Mouse (Mus musculus): ENCODE results near the gene Ddx3x.

DNA sequence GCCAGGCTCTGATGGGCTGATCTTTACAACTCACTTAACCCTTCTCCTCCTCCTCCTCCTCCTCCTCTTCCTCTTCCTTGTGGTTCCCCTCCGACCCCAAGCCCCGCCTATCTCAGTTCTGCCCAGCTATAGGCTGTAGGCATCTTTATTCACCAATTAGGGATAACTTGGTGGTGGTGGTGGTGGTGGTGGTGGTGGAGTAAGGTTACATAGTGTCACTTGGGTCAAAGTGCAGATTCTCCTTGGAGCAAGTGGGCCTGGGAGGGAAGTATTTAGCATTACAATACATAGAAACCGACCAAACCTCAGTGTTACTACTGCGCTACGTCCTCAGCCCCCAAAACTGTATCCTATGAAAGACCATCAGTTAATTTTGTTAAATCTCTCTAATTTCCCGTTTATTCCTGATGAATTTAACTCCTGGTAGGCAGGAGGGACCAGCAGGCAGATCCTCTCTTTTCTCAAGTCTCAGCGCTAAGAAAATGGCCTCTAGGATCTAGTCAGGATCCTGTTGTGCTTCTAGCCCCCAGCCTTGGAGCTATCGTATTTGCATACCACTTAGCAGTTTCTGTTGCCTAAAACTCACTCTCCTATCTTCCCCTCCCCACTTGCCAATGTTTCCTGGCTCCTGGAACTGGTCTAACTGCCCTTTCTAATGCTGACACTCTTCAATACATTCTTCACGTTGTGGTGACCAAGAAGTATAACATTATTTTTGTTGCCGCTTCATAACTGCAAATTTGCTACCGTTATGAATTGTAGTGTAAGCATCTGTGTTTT is 39.9 kb upstream of the Ddx3x start:
- no peak for TF ChIP-seq CTCF (IDR thresholded peaks at IDR 0.05; ENCODE audit: extremely low read depth, insufficient read length, insufficient replicate concordance, low read depth, low read length)
- no peak for TF ChIP-seq POLR2A (IDR thresholded peaks at IDR 0.05; ENCODE audit: low read depth, low read length)

All from small intestine, adult 2 months (tissue).